Mouse (Mus musculus) kidney, postnatal 4 days (tissue): ENCODE results near the gene Hpf1.

Experiments
- DNase-seq, 2 experiments: peaks; one replicate each; pipeline ENCODE4 v3.0.0; 2021; ENCODE audit warnings: mixed read lengths in 2 of 2

The Hpf1 gene

GRCm38 (mm10) chr8:60900147-60900546 lies 9.9 kb downstream of the Hpf1 start:
- no peak for DNase-seq

- DNase-seq = no peak
These were observed 21.9 kb downstream of the Hpf1 start for GRCm38 (mm10) chr8:60912081-60912480.

GRCm38 (mm10) chr8:60912554-60912953 lies 22.3 kb downstream of the Hpf1 start:
- DNase-seq = no peak

GRCm38 (mm10) chr8:60919069-60919468 lies 28.9 kb downstream of the Hpf1 start:
- no peak for DNase-seq

GRCm38 (mm10) chr8:60920176-60920575 lies 30.0 kb downstream of the Hpf1 start:
- no peak for DNase-seq

- no peak for DNase-seq
These were observed 43.4 kb downstream of the Hpf1 start for GRCm38 (mm10) chr8:60933617-60934016.

- no peak for DNase-seq
These were observed 48.7 kb downstream of the Hpf1 start for GRCm38 (mm10) chr8:60938717-60939424.

GRCm38 (mm10) chr8:60942867-60943266 lies 52.6 kb downstream of the Hpf1 start:
- no peak for DNase-seq

- no peak for DNase-seq
These were observed 57.3 kb downstream of the Hpf1 start for GRCm38 (mm10) chr8:60947503-60947902.

- no peak for DNase-seq
These were observed 59.6 kb downstream of the Hpf1 start for GRCm38 (mm10) chr8:60949859-60950258.

- no peak for DNase-seq
These were observed 61.1 kb downstream of the Hpf1 start for GRCm38 (mm10) chr8:60951271-60951670.

- no peak for DNase-seq
These were observed 61.5 kb downstream of the Hpf1 start for GRCm38 (mm10) chr8:60951757-60952156.

- no peak for DNase-seq
These were observed 62.6 kb downstream of the Hpf1 start for GRCm38 (mm10) chr8:60952803-60953202.

GRCm38 (mm10) chr8:60954281-60955014 lies 64.2 kb downstream of the Hpf1 start:
- DNase-seq = peak; percentile 51 to 58

- DNase-seq = no peak
These were observed 66.6 kb downstream of the Hpf1 start for GRCm38 (mm10) chr8:60956847-60957246.
